Mouse (Mus musculus) lung, adult 2 months (tissue): Measurements from ENCODE around the gene Arid3a.

Experiments used
- CTCF ChIP-seq: fragments of 200-500 bp; IDR thresholded peaks from 2 replicates; pipeline ENCODE4 v1.5.1; 2011; ENCODE audit warnings: mild to moderate bottlenecking, low read length, control low read depth; ENCODE audit not compliant: insufficient read depth
- POLR2A ChIP-seq: fragments of 200-500 bp; IDR thresholded peaks from 2 replicates; pipeline ENCODE4 v1.6.1; 2011; ENCODE audit warnings: low read depth, mild to moderate bottlenecking, control low read depth, low read length, borderline replicate concordance; ENCODE audit errors: extremely low read depth

DNA sequence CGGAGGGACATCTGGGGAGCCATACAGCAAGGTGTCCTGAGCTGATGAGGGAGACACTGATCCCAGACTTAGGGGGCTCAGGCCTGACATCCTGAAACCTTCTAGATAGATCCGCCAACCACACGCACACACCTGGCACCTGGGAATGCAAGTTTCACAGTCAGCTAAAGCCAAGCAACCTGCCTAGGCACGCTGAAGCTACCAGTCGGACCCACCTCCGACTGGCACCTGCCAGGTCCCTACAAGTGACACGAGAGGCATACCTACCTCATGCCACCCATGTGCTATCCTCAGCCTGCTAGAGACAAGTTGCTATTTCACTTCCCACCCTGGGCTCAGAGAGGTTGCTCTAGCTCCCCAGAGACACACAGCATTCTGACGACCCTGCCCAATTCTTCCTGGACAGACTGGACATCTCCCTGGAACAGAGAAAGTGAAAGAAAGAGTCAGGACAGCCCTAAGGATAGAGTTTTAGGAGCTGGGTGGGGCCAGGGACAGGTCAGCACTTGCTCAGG lies 62.5 kb downstream of the Arid3a start:
- TF ChIP-seq CTCF (no peak), POLR2A (no peak)
